Mouse (Mus musculus): ENCODE measurements around the gene Upp2.

DNA sequence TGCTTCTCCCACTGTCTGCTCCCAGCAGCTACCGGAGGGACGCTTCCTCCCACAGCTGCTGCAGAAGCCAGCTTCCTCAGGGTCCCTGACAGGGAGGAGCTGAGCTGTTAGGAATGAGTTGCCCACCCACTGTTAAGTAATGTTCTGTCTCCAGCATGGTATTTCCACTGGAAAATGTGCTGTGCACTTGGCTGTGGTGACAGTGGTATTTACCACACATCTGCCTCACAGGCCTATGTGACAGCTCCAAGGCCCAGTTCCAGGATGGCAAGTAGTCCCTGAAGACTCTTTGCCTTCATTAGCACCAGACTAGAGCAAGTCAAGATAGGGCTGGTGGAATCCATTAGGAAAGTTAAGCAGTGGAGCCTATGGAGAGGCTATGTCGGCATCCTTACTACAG lies 102.0 kb downstream of the Upp2 start:
- TF ChIP-seq POLR2A (IDR thresholded peaks at IDR 0.05; ENCODE audit: extremely low read depth, insufficient read depth, low read length) (no peak), CTCF (IDR thresholded peaks at IDR 0.05; ENCODE audit: extremely low read depth, insufficient read depth, low read length) (no peak)

Measured in cortical plate, adult 2 months (tissue).